Mouse (Mus musculus) heart, adult 8-10 months (tissue): ENCODE results near the gene Ube2j2. TPM values are rescaled to one million over a fixed set of nuclear protein-coding genes. Genes with fewer than 3 reads are reported as not detected.

ENCODE experiments used
- DNase-seq: peaks from one replicate; pipeline ENCODE4 v3.0.0; 2022; ENCODE audit warnings: low spot score
- total RNA-seq, 4 experiments: library from RNA; stranded (reverse); gene quantifications; 2 replicates each; pipeline ENCODE4 v1.2.4; 2022

Ube2j2 gene
- 10 to 100 TPM; 46.5 to 51.6 (median 49.3) TPM for total RNA-seq

DNA sequence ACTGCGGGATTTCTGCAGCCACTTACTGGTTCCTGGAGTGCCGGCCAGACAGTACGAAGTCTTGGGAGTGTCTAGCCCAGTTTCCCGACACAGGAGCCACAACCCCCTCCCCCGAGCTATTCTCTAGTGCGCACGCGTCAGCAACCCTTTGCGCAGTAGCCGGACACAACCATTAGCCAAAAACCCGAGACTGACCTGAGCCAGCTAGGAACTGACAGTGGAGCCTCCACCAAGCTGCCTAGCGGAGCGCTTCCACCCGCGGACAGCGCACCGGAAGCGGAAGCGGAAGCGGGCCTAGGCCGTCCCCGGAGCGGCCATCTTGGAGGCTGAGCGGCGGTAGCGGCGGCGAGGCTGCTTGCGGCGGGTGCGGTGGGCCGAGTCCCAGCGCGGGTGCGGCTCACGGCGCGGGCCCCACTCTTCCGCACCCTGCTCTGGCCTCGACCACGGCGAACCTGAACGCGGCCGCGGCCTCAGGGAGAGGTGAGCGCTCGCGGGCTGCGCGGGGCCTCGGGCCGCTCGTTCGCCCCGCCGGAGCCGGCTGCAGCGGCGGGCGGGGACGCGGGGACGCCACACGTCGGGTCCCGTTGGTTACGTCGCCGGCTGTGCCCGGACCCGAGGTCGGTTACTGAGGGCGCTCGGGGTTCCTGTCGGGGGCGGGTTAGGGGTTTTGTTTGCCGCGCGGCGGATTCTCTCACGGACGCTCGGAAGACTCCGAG lies at the start of gene Ube2j2:
Gene Ube2j2 (plus strand): TSS at position 298 of the 716 bp plus-strand sequence.
- DNase-seq: peak; percentile 98

DNA sequence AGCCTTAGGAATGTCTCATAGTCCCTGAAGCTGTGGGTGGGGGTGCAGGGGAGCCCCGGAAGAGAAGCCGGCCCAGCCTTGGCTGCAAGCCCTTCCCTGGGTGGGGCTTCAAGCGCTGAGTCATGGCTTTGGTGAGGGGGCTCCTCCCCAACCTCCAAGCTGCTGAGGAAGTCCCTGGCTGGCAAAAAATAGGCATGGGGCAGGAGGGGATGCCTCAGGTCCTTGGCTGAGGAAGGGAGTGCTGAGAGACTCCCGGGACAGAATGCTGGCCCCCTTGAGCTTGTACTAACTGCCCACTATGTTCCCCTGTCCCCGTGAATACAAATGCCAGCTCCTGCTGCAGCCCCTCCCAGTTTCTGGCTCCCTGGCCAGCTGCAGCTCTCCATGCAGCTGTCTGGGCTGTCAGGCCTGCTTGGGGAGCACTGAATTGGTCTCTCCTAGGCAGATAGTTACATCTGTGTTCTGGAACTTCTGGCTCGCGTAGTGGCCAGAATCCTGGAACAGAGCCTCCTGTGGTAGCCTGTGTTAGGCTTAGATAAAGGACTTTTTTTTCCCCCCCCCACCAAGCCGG lies 49.2 kb upstream of the Ube2j2 start:
- peak; percentile 86 for DNase-seq

DNA sequence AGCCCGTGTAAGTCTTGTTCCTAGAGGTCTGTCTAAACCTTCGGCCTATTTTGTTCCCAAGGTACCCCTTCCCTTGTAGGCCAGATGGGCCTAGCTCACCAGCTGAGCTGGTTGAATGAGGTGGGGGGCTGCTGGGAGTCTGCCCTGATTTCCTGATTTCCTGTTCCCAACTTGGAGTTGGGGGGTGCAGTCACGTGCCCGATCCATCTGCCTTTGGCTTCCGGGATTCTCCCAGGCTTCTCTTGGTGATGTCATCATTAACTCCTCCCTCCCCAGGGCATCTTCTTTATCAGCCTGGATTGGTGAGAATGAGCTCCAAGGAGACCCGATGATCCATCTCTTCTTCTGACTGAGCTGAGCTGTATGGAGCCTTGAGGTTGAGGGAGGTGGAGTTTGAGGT lies 48.4 kb upstream of the Ube2j2 start:
- peak; percentile 70 for DNase-seq

DNA sequence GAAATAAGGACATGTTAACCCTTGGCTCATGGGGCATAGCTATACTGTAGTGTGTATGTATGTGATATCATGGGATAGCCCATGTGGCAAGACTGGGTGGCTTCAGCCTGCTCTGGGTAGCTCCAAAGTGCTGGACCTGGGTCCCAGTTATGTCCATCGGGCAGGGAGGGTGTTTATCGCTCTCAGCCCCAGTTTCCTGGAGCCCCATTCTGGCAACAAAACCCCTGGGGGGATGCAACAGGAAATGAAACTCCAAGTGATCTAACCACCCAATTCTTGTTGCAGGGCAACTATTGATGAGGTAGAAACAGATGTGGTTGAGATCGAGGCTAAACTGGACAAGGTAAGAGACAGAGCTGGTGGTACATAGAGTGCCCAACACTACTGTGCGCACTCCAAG lies 47.8 kb upstream of the Ube2j2 start:
- no peak for DNase-seq

DNA sequence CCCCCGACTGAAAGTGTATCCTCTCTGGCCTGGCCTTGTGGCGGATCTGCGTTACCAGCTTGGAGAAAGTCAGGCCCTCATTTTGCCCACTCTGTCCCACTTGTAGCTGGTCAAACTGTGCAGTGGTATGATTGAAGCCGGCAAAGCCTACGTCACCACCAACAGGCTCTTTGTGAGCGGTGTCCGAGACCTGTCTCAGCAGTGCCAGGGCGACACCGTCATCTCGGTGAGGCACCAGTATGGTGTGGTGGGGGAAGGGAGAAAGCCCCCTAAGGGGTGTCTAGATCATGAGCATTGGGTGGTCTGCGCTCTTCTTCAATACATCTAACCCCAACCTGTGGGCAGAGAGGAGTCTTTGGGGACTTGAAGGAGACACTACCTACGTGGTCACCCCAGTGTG lies 47.2 kb upstream of the Ube2j2 start:
- no peak for DNase-seq

DNA sequence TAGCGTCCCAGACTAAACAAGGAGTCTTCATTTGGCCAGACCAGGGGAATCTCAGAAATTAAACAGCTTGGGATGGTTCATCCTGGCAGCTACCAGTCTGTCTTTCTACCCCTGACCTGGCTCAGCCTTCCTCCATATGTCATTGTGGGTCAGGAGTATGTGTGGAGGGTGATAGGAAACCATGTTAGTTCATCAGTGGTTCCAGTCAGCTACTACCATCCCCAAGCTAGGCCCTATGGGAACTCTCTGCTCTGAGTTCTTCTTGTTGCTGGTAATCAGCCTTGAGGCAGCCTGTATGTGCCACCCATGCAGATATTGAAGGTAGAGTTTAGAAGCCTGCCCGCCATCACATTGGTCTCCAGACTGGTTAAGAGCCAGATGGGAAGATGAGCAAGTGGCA lies 45.3 kb upstream of the Ube2j2 start:
- DNase-seq: no peak

DNA sequence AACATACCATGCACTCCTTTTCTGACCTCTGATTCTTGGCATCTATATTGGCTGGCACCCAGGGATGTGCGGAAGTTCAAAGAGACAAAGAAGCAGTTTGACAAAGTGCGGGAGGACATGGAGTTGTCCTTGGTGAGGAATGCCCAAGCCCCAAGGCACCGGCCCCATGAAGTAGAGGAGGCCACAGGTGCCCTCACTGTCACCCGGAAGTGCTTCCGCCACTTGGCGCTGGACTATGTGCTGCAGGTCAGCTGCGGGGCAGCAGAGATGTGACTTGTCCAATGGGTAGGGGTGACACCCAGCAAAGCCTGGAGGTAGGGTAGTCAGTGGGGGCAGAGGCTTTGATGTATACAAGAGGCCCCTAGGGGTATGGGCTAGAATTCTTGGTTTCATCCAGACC lies 44.3 kb upstream of the Ube2j2 start:
- DNase-seq: no peak

DNA sequence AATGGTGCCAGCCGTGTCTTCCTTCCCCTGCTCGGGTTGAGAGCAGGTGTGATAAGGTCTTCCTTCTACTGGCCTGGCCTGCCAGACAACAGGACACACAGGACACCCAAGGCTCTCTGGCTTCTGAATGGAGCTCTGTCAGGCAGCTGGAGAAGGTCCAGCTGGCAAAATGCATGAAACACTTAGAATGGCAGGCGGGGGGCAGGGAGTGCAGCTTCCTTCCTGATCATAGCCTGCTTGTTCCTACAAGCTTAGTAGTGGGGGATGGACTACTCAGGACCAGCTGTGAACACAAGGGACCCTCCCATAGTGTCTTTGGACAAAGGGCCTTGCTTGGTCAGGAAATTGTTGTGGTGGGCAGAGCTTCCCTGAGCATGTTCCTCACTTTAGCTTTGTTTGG lies 42.4 kb upstream of the Ube2j2 start:
- DNase-seq: no peak

DNA sequence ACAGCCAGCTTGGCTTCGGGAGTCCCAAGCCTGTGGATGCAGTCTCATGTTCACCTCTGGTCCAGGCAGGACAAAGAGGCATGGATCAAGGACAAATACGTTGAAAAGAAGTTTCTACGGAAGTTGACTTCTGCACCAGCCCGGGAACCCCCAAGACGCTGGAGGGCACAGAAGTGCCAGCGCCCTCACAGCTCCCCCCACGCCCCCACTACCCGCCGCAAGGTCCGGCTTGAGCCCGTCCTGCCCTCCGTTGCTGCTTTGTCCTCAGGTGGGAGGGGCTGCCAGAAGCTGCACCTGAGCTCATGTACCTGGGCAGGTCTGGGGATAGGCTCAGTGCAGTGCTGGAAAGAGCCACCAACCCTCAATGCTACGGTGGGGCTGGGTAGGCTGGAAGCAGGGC lies 40.4 kb upstream of the Ube2j2 start:
- DNase-seq: no peak

DNA sequence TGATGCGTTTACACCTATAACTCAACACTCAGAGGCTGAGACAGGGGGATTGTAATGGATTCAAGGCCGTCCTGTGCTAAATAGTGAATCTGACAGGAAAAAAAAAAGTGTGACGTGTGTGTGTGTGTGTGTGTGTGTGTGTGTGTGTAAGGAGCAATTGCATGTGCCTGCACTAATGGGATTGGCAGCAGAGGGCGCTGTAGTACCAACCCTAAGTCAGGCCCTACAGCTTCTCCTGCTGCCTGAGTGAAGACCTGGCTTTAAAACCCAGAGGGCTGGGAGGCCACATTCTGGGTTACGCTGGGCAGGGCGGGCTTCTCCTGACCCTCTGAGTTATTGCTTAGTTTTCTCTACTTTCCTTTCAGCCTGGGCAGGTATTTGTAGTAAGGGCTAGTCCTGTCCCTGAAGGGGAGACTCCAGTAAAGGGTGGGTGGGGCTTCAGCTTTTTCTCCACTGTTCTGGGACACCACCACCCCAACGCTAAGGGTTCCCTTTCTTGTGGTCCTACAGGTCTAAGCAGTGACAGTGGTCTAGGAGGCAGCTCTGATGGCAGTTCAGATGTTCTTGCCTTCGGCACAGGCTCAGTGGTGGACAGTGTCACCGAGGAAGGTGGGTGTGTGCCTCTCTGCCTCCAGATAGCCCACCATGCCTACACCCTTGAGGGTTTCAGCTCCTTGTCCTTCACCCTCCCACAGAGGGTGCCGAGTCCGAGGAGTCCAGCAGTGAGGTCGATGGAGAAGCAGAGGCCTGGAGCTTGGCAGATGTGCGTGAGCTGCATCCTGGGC lies 39.1 kb upstream of the Ube2j2 start:
- peak; percentile 0 for DNase-seq

DNA sequence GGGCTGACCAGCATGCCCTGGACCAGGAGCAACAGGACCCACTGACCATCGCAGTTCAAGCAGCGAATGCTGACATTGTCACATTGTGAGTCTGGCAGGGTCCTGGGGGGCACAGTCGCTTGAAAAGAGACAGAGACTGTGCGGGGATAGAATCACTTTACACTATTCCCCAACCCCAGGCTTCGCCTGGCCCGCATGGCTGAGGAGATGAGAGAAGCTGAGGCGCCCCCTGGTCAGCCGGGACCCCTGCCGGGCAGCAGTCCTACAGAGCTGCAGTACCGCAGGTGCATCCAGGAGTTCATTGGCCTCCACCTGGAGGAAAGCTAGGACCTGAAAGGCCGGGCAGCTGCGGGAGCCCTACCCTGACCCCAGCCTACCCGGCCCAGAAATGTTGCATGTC lies 38.0 kb upstream of the Ube2j2 start:
- no peak for DNase-seq

DNA sequence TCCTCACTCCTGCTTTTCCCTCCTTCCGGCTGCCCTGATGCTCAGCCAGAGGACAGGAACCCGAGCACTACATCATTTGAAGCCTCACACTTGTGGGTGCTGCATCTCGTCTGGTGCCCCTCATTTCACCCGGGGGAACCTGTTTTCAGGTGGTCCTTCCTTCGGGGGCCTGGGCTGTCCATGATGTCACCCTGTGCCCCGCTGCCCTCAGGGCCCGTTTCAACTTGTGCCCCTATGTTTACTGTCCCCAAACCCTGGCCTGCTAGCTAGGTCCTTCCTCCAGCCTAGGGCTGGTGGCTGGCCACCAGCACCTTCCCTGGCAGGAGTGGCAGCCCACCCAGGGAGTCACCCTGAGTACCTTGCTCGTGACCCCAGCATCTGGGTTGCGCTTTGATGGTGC lies 37.5 kb upstream of the Ube2j2 start:
- no peak for DNase-seq

DNA sequence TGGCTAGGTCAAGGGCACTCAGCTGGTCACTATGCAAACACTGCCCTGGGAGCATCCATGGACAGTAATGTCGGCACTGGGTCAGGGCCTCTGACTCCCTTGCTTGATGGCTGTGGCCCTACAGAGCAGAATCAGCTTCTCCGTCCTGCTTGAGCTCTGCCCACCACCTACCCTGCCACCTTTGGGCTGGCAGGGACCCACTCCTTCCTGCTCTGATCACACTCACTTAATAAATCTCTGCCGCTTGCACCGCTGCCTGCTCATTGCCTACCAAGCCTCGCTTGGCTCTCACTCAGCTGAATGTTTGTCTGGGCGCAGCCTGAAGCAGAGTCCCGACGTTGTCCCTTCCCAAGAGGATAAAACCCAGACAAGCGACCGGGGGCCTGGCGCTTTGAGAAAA lies 36.6 kb upstream of the Ube2j2 start:
- DNase-seq: no peak

DNA sequence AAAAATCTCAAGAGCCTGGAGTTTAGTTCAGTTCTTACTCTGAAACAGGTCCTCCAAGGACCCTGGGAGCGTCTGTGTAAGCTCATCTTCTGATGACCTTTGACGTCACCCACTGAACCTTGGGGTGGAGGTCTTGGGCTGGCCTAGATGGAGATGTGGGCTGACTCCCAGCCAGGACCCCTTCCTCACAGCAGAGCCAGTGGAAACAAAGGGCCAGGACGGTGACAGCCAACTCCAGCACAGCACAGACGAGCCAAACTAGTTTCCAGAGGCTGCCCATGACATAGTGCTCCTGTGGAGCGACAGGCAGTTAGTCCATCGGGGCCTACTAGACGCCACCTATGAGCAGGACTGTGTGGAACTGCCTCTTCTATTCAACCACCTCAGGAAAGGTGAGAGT lies 35.4 kb upstream of the Ube2j2 start:
- DNase-seq: no peak

DNA sequence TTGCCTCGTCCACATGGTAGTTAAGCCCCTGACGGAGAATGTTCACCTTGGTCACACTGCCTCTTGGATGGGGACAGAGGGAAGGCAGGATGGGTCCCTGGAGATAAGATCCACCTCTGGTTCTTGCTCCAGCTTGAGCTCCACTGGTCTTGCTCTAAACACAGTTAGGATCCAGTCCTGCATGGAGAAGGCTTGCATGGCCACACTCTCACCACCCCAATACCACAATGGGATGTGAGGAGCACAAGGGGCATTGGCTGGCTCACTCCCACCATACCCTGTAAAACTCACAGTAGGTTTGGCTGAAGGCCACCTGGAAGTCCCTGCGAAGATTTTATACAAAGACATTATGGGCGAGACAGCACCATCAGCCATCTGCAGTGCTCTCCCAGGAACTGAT lies 34.9 kb upstream of the Ube2j2 start:
- no peak for DNase-seq

DNA sequence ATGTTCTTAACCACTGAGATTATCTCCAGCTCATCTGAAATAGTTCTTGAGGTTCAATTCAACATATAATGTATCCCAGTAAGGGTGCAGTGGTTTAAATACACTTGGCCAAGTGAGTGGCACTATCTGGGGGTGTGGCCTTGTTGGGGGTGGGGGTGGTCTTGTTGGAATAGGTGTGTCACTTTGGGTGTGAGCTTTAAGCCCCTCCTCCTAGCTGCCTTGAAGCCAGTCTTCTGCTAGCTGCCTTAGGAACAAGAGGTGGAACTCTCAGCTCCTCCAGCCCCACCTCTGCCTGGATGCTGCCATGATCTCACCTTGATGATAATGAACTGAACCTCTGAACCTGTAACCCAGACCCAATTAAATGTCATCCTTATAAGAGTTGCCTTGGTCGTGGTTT lies 11.6 kb upstream of the Ube2j2 start:
- DNase-seq: no peak

DNA sequence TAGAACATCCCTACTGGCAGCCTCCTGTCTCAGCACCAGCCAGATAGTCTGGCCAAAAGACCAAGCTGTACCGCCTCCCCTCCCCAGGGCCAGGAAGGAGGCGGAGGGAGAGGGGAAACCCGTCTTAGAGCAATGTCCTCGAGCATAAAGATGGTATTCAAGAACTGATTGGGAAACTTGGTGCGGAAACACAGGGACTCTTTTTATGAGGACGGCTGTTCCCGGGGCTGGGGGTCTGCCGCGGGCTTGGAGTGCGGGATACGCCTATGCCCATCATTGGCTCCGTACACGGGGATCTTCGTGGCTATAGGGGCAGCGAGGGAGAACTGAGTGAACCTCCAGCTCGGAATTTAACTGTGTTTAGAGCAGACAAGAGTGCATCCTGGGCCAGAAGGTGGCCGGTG lies 580 bp upstream of the Ube2j2 start:
- peak; percentile 42 for DNase-seq

DNA sequence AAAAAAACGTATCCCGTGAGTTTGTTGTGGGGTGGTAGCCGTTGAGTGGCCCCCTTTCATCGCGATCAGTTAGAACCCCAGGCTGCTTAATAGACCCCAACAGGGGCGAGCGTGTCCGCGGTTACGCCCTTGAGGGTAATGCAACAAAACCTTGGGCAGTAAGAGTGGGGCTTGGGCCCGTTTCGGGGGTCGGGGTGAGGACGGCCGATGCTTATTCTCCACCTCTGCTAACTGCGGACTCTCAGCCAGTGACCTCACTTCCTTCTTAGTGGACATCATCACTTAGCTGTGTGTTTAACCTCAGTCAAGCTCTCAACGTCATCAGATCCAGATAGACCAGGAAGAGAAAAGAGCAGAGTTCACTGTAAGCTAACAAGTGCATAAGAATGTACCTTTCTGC lies 640 bp downstream of the Ube2j2 start:
- DNase-seq: no peak

DNA sequence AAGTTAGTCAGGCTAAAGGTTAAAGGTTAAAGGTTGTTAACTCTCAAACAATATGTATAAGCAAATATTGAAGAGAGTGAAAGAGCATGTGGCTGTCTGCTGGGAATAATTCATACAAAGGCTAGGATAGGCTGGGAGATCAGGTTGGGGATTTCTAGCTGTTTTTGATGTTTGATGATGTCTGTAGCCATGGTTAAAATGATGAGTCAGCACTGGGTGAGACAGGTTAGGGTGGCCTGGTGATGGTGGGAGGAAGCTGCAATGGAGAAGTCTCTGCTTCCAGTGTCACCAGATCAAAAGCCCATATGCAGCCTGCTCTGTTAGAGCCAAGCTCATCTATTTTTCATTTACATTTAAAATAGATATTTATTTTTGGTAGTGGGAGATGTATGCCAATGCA lies 3.5 kb downstream of the Ube2j2 start:
- DNase-seq: no peak

DNA sequence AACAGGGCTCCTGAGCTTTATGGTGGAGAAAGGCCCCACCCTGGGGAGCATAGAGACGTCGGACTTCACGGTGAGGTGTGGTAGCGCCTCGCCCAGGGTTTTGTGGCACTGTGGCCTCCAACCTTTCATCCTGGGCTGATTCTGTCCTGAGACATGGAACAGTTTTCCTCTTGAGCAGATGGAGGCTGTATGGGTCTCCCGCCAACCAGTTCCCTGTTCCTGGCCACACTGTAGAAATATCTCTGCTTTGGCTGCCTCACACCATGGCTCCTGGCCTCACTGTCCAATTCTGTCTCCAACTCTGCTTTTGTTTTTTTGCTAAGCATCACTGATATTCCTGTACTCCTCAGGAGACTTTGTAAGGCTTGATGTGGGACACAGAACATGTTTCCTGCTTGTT lies 11.9 kb downstream of the Ube2j2 start:
- DNase-seq: no peak

DNA sequence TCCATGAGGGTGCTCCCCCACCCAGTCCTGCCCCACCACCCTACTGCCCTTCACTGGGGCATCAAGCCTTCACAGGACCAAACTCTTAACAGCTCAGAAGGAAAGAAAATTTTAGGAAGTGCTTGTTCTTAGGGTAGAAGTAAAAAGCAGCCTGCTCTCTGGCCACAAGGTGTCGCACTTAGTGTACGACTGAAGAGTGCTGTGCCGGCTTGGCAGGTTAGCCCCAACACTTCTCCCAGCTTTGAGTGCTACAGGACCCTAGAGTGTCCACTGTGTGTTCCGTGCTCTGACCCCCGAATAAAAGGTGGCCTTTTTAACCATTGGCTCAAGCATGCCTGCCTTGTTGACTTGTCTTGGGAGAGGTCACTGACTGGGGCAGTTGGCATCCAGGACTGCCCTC lies 15.6 kb downstream of the Ube2j2 start:
- DNase-seq: peak; percentile 65

DNA sequence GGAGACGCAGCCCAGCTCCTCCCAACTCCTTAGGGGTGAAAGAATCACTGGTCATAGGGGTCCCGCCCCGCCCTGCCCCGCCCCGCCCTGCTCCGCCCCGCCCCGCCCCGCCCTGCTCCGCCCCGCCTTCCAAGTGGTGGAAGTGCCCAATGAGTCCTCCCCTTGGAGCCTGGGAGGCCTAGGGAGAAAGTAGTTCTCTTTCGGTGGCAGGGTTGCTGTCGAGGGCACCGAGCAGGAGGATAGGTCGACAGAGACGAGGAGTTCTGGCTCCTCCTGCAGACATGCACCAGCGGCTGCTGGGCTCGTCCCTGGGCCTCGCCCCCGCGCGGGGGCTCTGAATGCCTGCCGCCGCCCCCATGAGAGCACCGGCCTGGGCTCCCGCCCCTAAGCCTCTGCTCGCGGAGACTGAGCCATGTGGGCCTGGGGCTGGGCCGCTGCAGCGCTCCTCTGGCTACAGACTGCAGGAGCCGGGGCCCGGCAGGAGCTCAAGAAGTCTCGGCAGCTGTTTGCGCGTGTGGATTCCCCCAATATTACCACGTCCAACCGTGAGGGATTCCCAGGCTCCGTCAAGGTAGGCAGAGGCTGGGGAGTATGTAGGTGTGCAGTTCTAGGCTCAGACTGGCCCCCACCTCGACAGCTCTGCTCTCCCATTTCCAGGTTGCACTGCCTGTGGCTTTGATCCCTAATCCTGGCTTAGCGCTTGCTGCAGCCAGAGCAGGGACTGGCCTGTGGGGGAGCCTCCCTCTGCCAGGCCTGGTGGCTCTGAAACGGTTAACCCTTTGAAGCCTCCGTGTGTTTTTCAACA lies 18.7 kb downstream of the Ube2j2 start, which contains the start of gene C1qtnf12:
Gene C1qtnf12 (plus strand): TSS at position 152 of the 805 bp plus-strand sequence.
- peak; percentile 12 for DNase-seq
